Mouse (Mus musculus) bone marrow macrophage, adult 2 months (primary cell): ENCODE data around the gene Mms19.

Experiments
- CTCF ChIP-seq: IDR thresholded peaks from 2 replicates; pipeline ENCODE4 v1.5.1; 2012; ENCODE audit warnings: low read depth, mild to moderate bottlenecking, low read length, moderate library complexity
- POLR2A ChIP-seq: IDR thresholded peaks from 2 replicates; pipeline ENCODE4 v1.6.1; 2012; ENCODE audit warnings: mild to moderate bottlenecking, low read depth, low read length, borderline replicate concordance

DNA sequence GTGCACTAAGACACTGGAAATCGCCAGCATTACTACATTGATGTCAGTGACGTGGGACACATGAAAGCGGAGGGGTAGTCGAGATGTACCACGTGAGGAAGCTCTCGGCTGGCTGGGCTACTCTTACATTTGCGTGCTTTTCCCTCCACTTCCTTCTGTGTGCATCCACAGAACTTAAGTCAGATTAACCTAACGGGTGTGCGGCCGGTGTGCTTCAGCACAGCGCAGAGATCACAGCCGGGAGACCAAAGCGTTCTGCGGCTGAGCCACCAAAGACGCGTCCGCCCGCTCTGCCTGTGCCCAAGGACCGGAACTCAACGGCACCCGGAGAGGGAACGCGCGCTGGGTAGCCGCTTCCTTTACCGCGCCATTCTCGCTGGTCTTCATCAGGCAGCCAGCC is 48.3 kb downstream of the Mms19 start:
- no peak for TF ChIP-seq CTCF
- no peak for TF ChIP-seq POLR2A
